Mouse (Mus musculus) heart, postnatal 0 days (tissue): ENCODE measurements around the gene Ccdc78. TPM values are rescaled to one million over a fixed set of nuclear protein-coding genes. Genes with fewer than 3 reads are reported as not detected.

Source experiments
- ATAC-seq: fragments of 200-750 bp; cut with Nextera tagmentation; 2 replicates; pipeline ENCODE4 v1.8.0; 2017; ENCODE audit warnings: low read depth, moderate number of reproducible peaks, moderate library complexity; ENCODE audit not compliant: insufficient read depth
- DNase-seq: peaks from one replicate; pipeline ENCODE4 v3.0.0-alpha.2; 2016; ENCODE audit warnings: low spot score
- H3K27ac ChIP-seq: fragments of 300-500 bp; sonication (generic); 2 replicates; pipeline ENCODE4 v1.5.1; 2014; ENCODE audit warnings: low read depth, mild to moderate bottlenecking
- H3K27me3 ChIP-seq: fragments of 300-500 bp; sonication (generic); 2 replicates; pipeline ENCODE4 v1.6.1; 2014; ENCODE audit warnings: low read length, mixed read lengths; ENCODE audit not compliant: control insufficient read depth, insufficient read depth
- H3K36me3 ChIP-seq: fragments of 300-500 bp; sonication (generic); replicated peaks from 2 replicates; pipeline ENCODE4 v1.6.1; 2014; ENCODE audit warnings: low read length, mixed read lengths; ENCODE audit not compliant: control insufficient read depth, insufficient read depth
- H3K4me1 ChIP-seq: fragments of 300-500 bp; sonication (generic); 2 replicates; pipeline ENCODE4 v1.6.1; 2014; ENCODE audit warnings: antibody characterized with exemption; ENCODE audit not compliant: control insufficient read depth, insufficient read depth
- H3K4me2 ChIP-seq: fragments of 300-500 bp; sonication (generic); 2 replicates; pipeline ENCODE4 v1.6.1; 2014; ENCODE audit warnings: low read depth, mild to moderate bottlenecking, low read length, moderate library complexity
- H3K4me3 ChIP-seq: fragments of 300-500 bp; sonication (generic); 2 replicates; pipeline ENCODE4 v1.5.1; 2014; ENCODE audit warnings: low read depth, low read length
- H3K9ac ChIP-seq: fragments of 300-500 bp; sonication (generic); replicated peaks from 2 replicates; pipeline ENCODE4 v1.6.1; 2014; ENCODE audit warnings: low read depth, low read length, mixed read lengths
- H3K9me3 ChIP-seq: fragments of 300-500 bp; sonication (generic); replicated peaks from 2 replicates; pipeline ENCODE4 v1.6.1; 2016; ENCODE audit warnings: low read length; ENCODE audit not compliant: control insufficient read depth
- CTCF ChIP-seq: IDR thresholded peaks from 2 replicates; pipeline ENCODE4 v1.5.1; 2016; ENCODE audit warnings: antibody characterized with exemption, control low read depth, low read depth
- EP300 ChIP-seq: IDR thresholded peaks from 2 replicates; pipeline ENCODE4 v1.6.1; 2016; ENCODE audit warnings: antibody characterized with exemption, low read depth
- WGBS: fragments of 180-500 bp; shearing (Covaris S2); extraction: QIAGEN DNeasy Blood & Tissue Kit; methylation state at CpG from one replicate; pipeline ENCODE4 v1.1.7; 2014; 5-methylcytosine and 5-hydroxymethylcytosine counted together
- polyA plus RNA-seq: library from polyadenylated mRNA; unstranded; fragments of >200 nt; fragmentation: Nextera tagmentation; extraction: Ambion mirVana; gene quantifications from 2 replicates; pipeline ENCODE4 v1.2.1, GENCODE M21; 2015
- total RNA-seq: library from RNA; depleted of rRNA; stranded (reverse); fragments of >200 nt; gene quantifications from 2 replicates; pipeline ENCODE4 v1.2.3, GENCODE M21; 2014; ENCODE audit warnings: low replicate concordance

The Ccdc78 gene
- total and polyA plus RNA-seq, 2 experiments from 2014 or later = 0.12 TPM; not detected in 1

- Histone ChIP-seq H3K36me3 (no peaks in the 10 kb centered on the region), H3K27ac (no peak overlapping the region), H3K4me2 (no peak overlapping the region), H3K9ac (no peak overlapping the region), H3K9me3 (no peaks in the 10 kb centered on the region), H3K27me3 (no peaks in the 10 kb centered on the region), H3K4me3 (no peak overlapping the region), H3K4me1 (no peaks in the 10 kb centered on the region)
- TF ChIP-seq EP300 (no peak), CTCF (no peak)
- ATAC-seq (0 out of 2 replicates have a peak, but pooled peaks have one; percentile 19), DNase-seq (peak; percentile 12)
- 54% methylated on average over 9 of the region's 9 CpGs for WGBS
These were observed 29.8 kb upstream of the Ccdc78 start for GRCm38 (mm10) chr17:25756378-25757242.

- no peaks in the 10 kb centered on the region for H3K36me3 ChIP-seq
- H3K4me2 ChIP-seq = no peak overlapping the region
- WGBS = 54% methylated on average over 3 of the region's 3 CpGs
- H3K27ac ChIP-seq = no peak overlapping the region
- H3K4me3 ChIP-seq = no peak overlapping the region
- H3K9me3 ChIP-seq = no peaks in the 10 kb centered on the region
- no peak for DNase-seq
- H3K9ac ChIP-seq = no peak overlapping the region
- H3K27me3 ChIP-seq = no peaks in the 10 kb centered on the region
- no peak for ATAC-seq
- TF ChIP-seq CTCF (no peak), EP300 (no peak)
- H3K4me1 ChIP-seq = no peaks in the 10 kb centered on the region
These were observed 28.7 kb upstream of the Ccdc78 start for GRCm38 (mm10) chr17:25757691-25758090.

DNA sequence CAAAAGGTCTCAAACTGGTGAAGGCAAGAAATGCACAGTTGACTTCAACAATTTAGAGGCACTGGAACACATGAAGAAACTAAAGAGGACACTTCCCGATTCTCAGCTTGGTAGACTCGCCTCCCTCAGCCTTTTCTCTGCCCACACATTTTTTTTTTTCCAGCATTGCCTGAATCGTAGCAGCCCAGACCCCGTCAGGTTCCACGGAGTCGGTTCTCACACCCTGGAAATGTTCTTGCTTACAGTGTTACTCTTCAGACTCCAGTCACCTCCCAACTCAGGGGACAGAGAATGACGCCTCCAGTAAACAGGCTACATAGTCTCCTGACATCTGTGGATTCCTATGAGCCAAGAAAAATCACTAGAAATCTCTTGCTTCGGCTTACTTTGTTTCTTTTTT is 26.2 kb upstream of the Ccdc78 start:
- H3K27me3 ChIP-seq = no peaks in the 10 kb centered on the region
- 65% methylated on average over 8 of the region's 8 CpGs for WGBS
- TF ChIP-seq EP300 (no peak), CTCF (no peak)
- H3K9me3 ChIP-seq = no peaks in the 10 kb centered on the region
- H3K36me3 ChIP-seq = no peaks in the 10 kb centered on the region
- no peak overlapping the region for H3K4me3 ChIP-seq
- no peak overlapping the region for H3K27ac ChIP-seq
- H3K9ac ChIP-seq = no peak overlapping the region
- ATAC-seq (no peak), DNase-seq (no peak)
- H3K4me2 ChIP-seq = no peak overlapping the region
- H3K4me1 ChIP-seq = no peaks in the 10 kb centered on the region

DNA sequence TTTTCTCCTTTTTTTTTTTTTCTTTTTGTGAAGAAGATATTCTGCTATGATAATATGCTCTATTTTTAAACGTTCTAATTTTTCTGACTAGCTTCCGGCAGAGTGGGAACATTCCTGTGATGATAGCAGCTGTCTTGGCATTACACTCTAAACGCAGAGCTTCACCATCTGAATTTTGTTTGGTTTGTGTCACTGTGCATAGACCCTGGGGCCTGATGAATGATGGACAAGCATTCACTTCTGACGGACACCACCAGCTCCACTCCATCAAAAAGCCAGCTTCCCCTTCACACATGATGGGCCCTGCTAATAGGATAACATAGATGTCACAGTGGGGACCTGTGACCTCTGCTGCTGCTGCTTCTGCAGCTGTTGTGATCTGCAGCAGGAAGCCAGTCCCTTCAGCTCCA is 24.8 kb upstream of the Ccdc78 start:
- TF ChIP-seq EP300 (no peak), CTCF (no peak)
- 20% methylated on average over 4 of the region's 4 CpGs for WGBS
- H3K4me3 ChIP-seq = no peak overlapping the region
- no peaks in the 10 kb centered on the region for H3K36me3 ChIP-seq
- no peaks in the 10 kb centered on the region for H3K27me3 ChIP-seq
- H3K9me3 ChIP-seq = no peaks in the 10 kb centered on the region
- H3K27ac ChIP-seq = no peak overlapping the region; the same call in 1 of the 2 replicates
- no peak overlapping the region for H3K4me2 ChIP-seq
- no peak overlapping the region for H3K9ac ChIP-seq
- H3K4me1 ChIP-seq = no peaks in the 10 kb centered on the region
- DNase-seq (no peak), ATAC-seq (peak; percentile 24; the same call in 1 of the 2 replicates)

- H3K9me3 ChIP-seq = no peaks in the 10 kb centered on the region
- H3K4me3 ChIP-seq = no peak overlapping the region
- H3K9ac ChIP-seq = no peak overlapping the region
- no peaks in the 10 kb centered on the region for H3K27me3 ChIP-seq
- H3K27ac ChIP-seq = no peak overlapping the region; the same call in 1 of the 2 replicates
- H3K4me2 ChIP-seq = no peak overlapping the region
- no peaks in the 10 kb centered on the region for H3K4me1 ChIP-seq
- ATAC-seq = no peak
- TF ChIP-seq EP300 (no peak), CTCF (no peak)
- H3K36me3 ChIP-seq = no peaks in the 10 kb centered on the region
- WGBS = 31% methylated on average over 3 of the region's 3 CpGs
- DNase-seq = no peak
These were observed 23.8 kb upstream of the Ccdc78 start for GRCm38 (mm10) chr17:25762591-25762990.
